Mouse (Mus musculus): ENCODE results near the gene Rbm15.
"Not testable (repeated sequence)": the region's sequence is repeated elsewhere in the genome, so short reads cannot be mapped to it uniquely, and the experiment has no call there.

The Rbm15 gene

GRCm38 (mm10) chr3:107330503-107331424 lies 2.7 kb downstream of the Rbm15 start:
- DNase-seq (ENCODE audit: low read depth), result no peak

- DNase-seq (ENCODE audit: low read depth), result no peak
These were observed 7.0 kb downstream of the Rbm15 start for GRCm38 (mm10) chr3:107326442-107326841.

- no peak for DNase-seq (ENCODE audit: low read depth)
These were observed 11.7 kb downstream of the Rbm15 start for GRCm38 (mm10) chr3:107321776-107322175.

GRCm38 (mm10) chr3:107321141-107321540 lies 12.3 kb downstream of the Rbm15 start:
- no peak for DNase-seq (ENCODE audit: low read depth)

- DNase-seq (ENCODE audit: low read depth), result peak; percentile 54
These were observed 16.1 kb downstream of the Rbm15 start for GRCm38 (mm10) chr3:107317338-107317737.

- DNase-seq (ENCODE audit: low read depth), result not testable (repeated sequence)
These were observed 36.6 kb downstream of the Rbm15 start for GRCm38 (mm10) chr3:107296917-107297316.

GRCm38 (mm10) chr3:107295672-107296360 lies 37.7 kb downstream of the Rbm15 start:
- DNase-seq (ENCODE audit: low read depth), result no peak

- no peak for DNase-seq (ENCODE audit: low read depth)
These were observed 42.6 kb downstream of the Rbm15 start, which contains the start of gene Slc16a4 for GRCm38 (mm10) chr3:107290764-107291381. TSS of gene Slc16a4 (plus strand) at chr3:107291230.

- DNase-seq (ENCODE audit: low read depth), result no peak
These were observed 46.1 kb downstream of the Rbm15 start for GRCm38 (mm10) chr3:107287346-107287745.

GRCm38 (mm10) chr3:107286123-107286522 lies 47.4 kb downstream of the Rbm15 start:
- DNase-seq (ENCODE audit: low read depth), result no peak

GRCm38 (mm10) chr3:107278479-107279269 lies 54.8 kb downstream of the Rbm15 start, which contains the start of gene Lamtor5:
TSS of gene Lamtor5 (plus strand) at chr3:107278858.
- peak; percentile 93 for DNase-seq (ENCODE audit: low read depth)

- DNase-seq (ENCODE audit: low read depth), result no peak
These were observed 56.8 kb downstream of the Rbm15 start for GRCm38 (mm10) chr3:107276626-107277025.

GRCm38 (mm10) chr3:107275996-107276395 lies 57.5 kb downstream of the Rbm15 start:
- DNase-seq (ENCODE audit: low read depth), result peak; percentile 26
